Mouse (Mus musculus): ENCODE measurements around the gene Gm20695.
A peak's percentile ranks its signal among the peaks of the same experiment; 100 is the strongest.
"Not testable (repeated sequence)": the region's sequence is repeated elsewhere in the genome, so short reads cannot be mapped to it uniquely, and the experiment has no call there.

Gene Gm20695

GRCm38 (mm10) chr16:3884201-3885064 is at the start of gene Gm20695, which contains the start of gene Zfp597:
TSS of gene Gm20695 (plus strand) at chr16:3884648.
TSS of gene Zfp597 (minus strand) at chr16:3884561.
- DNase-seq, result peak; percentile 96 to 98

GRCm38 (mm10) chr16:3835461-3835860 is 49.0 kb upstream of the Gm20695 start:
- no peak for DNase-seq

DNA sequence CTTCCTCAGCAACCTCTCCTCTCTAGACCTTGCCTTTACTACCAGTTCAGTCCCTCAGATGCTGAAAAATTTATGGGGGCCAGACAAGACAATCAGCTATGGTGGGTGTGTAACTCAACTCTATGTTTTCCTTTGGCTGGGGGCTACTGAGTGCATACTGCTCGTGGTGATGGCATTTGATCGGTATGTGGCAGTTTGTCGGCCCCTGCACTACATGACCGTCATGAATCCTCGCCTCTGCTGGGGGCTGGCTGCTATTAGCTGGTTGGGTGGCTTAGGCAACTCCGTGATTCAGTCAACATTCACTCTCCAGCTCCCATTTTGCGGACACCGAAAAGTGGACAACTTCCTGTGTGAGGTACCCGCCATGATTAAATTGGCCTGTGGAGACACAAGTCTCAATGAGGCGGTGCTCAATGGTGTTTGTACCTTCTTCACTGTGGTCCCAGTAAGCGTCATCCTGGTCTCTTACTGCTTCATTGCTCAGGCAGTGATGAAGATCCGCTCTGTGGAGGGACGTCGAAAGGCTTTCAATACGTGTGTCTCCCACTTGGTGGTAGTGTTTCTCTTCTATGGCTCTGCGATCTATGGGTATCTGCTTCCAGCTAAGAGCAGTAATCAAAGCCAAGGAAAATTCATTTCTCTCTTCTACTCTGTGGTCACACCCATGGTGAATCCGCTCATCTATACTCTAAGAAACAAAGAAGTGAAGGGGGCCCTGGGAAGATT is 45.1 kb upstream of the Gm20695 start:
- peak; percentile 28 to 38 for DNase-seq

GRCm38 (mm10) chr16:3842989-3843388 is 41.5 kb upstream of the Gm20695 start:
- peak; percentile 14 to 23 for DNase-seq

DNA sequence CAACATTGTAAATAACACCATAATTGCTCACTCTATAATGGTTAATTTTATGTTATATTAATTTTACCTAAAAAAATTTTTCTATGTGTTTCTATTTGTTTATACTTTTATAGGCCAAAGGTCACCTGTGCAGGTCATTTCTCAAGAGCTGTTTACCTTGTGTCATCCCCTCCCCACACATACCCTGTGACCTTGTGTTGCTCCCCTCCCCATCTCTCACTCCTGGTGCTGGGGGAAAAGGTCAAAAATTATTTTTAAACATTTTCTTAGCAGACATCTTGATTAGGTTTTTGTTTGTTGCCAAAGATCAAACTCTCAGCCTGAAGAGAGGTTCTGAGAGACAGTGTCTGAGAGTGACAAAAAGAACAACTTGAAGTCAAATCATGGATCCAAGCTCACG is 40.7 kb upstream of the Gm20695 start:
- no peak for DNase-seq

DNA sequence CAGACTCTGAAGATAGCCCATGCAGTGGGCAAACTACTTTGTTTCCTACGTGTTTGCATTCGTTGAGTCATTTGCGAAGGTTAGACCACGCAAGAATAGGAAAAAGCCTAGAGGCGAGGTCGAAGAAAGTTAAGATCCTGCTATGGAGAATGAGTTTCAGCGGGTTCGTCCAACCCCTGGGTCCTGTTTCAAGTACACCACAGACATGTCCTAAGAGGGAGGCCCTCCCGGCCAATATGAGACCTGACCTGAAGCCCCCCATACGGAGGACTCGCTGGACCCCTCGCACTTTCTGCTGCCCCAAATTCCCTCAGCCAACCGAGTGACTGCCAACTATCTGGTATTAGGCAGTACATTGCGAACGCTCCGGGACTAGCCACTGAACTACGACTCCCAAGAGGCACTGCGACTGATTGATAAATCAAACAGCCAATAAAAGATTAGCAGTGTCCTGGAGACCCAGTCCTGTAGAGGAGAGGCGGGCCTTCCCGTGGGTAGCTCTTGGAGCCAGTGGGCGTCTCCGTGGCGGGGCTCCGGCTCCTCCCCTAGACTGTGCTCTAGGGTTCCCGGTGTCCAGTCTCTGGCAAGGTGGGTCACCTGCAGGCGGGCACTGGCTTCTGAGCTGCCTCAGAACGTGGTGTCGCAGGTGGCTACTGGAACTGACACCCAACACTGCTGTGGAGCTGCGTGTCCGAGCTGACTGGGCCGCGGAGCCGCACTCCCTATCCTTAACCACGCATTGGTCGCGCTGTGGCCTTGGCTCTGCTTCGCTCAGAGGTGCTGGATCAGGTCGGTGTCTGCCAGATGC is 37.5 kb upstream of the Gm20695 start, which contains the start of gene Zfp174:
Gene Zfp174, plus strand, starts transcription at position 558 of the 808 bp plus-strand sequence.
- peak; percentile 94 to 96 for DNase-seq

GRCm38 (mm10) chr16:3847871-3848270 is 36.6 kb upstream of the Gm20695 start:
- peak; percentile 12 for DNase-seq

GRCm38 (mm10) chr16:3848416-3848815 is 36.0 kb upstream of the Gm20695 start:
- DNase-seq, result no peak

GRCm38 (mm10) chr16:3851301-3851700 is 33.1 kb upstream of the Gm20695 start:
- not testable (repeated sequence) for DNase-seq

GRCm38 (mm10) chr16:3852586-3852985 is 31.9 kb upstream of the Gm20695 start:
- DNase-seq, result peak in 1 of 2 experiments; percentile 24

DNA sequence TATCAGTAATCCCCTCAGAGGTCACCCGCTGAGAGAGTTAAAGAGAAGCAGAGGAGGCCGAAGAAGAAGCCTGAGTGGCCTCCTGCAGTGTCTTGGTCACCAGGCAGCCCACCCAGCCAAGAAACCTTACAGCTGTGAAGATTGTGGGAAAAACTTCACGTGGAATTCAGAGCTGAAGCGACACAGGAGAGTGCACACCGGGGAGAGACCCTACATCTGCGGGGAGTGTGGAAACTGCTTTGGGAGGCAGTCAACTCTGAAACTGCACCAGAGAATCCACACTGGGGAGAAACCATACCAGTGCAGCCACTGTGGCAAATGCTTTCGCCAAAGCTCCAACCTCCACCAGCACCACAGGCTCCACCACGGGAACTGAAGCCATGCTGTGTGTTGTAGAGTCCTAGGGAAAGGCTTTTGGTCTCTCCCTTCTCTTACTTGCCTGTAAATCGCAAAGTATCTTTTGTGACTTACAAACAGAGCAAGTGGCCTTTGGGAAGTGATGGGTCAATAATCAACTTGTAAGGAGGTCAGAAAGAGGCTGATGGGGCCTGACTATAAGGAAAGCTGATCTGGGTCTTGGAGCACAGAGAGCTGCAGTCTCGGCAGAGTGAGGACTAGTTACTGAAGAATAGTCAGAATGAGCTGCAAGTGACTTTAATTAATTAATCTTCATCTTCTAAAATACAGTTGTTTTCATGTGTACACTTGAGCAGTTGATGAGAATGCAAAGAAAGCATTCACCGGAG is 29.8 kb upstream of the Gm20695 start:
- DNase-seq, result no peak

- no peak for DNase-seq
These were observed 28.7 kb upstream of the Gm20695 start for GRCm38 (mm10) chr16:3855776-3856175.

GRCm38 (mm10) chr16:3859254-3859653 is 25.2 kb upstream of the Gm20695 start:
- no peak for DNase-seq

DNA sequence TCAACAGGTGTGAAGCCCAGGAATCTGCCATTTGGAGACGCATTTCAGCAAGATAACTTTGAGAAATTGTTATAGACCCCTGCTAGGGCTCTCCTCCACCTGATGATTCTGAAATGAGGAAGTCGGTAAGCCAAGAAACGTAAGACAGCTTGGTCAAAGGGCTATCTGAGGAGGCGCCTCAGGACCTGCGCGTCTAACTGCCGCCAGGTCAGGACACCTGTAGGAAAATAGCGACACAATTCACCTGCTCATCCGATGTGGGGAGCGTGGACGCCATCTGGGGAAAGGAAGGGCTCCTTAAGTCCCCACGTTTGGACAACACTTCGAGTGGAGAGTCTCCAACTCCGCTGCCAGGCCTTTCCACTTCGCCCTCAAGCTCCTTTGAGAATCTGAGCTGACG is 12.6 kb upstream of the Gm20695 start:
- DNase-seq, result no peak

DNA sequence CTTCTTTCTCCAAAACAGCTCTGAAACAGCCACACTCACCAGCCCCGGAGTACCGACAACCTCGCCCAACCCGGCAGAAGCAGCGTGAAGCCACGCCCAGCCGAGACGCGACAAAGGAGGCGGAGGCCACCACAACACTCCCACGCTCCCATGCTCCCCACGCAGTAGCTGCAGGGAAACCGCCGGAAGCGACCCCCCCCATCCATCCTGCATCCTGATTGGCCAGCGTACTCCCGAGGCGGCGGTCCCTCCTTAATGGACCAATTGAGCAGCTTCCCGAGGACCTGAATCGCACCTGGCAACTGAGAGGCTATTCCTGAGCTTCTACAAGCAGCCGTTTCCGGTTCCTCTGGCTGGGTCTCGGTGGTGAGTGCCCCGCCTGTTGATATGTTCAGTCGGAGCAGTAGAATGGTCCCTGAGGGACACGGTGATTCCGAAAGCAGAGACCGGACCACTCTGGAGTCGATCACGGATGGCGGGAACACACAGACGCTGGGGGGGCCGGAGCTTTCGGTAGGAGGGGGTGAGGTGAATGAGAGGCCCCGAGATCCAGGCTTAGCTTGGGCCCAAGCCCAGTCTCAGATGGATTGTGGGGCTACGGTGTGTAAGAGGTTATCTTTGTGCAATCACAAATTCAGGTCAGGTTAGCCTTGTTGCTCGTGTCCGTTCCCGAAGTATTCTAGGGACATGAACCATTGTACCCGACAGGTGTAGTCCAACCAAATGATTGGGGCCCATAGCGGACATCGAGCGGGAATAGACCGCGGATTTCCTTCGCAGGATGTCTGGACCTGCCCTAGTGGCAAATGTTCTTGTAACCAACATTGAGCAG is 12.0 kb upstream of the Gm20695 start, which contains the start of gene Naa60:
Gene Naa60, plus strand, starts transcription at position 160 of the 832 bp plus-strand sequence.
- DNase-seq, result peak; percentile 93 to 95

GRCm38 (mm10) chr16:3876346-3876745 is 8.1 kb upstream of the Gm20695 start:
- no peak for DNase-seq

DNA sequence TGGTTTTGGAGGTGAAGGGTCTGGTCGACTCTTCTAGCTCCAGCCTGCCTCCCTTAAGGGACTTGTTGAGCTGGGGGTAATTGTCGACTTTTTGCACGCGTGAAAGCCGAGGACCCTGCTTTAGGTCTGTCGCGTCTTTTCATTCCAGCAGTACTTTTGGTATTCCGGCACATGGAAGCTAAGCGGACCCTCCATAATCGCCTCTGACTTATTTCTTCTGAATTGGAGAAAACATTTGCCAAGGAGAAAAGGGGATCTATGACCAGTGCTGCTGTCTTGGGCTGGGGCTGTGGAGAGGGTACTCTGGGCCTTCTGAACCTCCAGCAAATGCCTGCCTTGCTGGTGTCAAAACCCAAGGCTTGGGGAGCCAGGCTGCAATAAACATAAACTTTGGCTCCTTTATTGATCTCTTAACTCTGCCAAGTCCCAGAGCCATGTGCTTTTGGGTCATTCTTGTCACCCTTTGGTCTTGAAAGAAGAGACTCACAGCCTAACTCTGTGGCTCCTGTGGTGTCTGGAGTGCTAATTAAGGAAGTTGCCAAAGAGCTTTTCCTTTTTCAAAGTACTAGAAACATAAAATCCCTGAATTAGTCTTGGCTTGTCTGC is 720 bp downstream of the Gm20695 start:
- DNase-seq, result no peak

- DNase-seq, result no peak
These were observed 7.3 kb downstream of the Gm20695 start for GRCm38 (mm10) chr16:3891621-3892295.

- no peak for DNase-seq
These were observed 9.3 kb downstream of the Gm20695 start for GRCm38 (mm10) chr16:3893739-3894138.
